Mouse (Mus musculus): ENCODE data around the gene Tbc1d22a. TPM values are rescaled to one million over a fixed set of nuclear protein-coding genes. Genes with fewer than 3 reads are reported as not detected.

Tbc1d22a gene
- polyA plus RNA-seq, 1 experiment: 16.3 TPM

GRCm38 (mm10) chr15:86520201-86520600, 305.9 kb downstream of the Tbc1d22a start:
- H3K4me1 ChIP-seq (ENCODE audit: control insufficient read depth, insufficient read depth, low read length): no peaks in the 10 kb centered on the region
- H3K4me3 ChIP-seq (replicated peaks; ENCODE audit: control insufficient read depth, low read depth, low read length): no peak overlapping the region
- no peak for TF ChIP-seq CTCF (IDR thresholded peaks at IDR 0.05; ENCODE audit: control insufficient read depth, insufficient read depth, low read length)
- no peak for TF ChIP-seq POLR2A (IDR thresholded peaks at IDR 0.05; ENCODE audit: borderline replicate concordance, control insufficient read depth, low read depth, low read length)
- no peak overlapping the region for H3K27ac ChIP-seq (ENCODE audit: control insufficient read depth, insufficient read depth, low read depth, low read length, poor library complexity)
- 80% methylated on average over 4 of the region's 4 CpGs for WGBS

GRCm38 (mm10) chr15:86535356-86535755, 321.1 kb downstream of the Tbc1d22a start:
- no peaks in the 10 kb centered on the region for H3K4me1 ChIP-seq (ENCODE audit: control insufficient read depth, insufficient read depth, low read length)
- 74% methylated on average over 6 of the region's 6 CpGs for WGBS
- no peak overlapping the region for H3K4me3 ChIP-seq (replicated peaks; ENCODE audit: control insufficient read depth, low read depth, low read length)
- TF ChIP-seq POLR2A (IDR thresholded peaks at IDR 0.05; ENCODE audit: borderline replicate concordance, control insufficient read depth, low read depth, low read length): no peak
- H3K27ac ChIP-seq (ENCODE audit: control insufficient read depth, insufficient read depth, low read depth, low read length, poor library complexity): no peak overlapping the region

GRCm38 (mm10) chr15:86542371-86542770, 328.1 kb downstream of the Tbc1d22a start:
- Histone ChIP-seq H3K4me1 (ENCODE audit: control insufficient read depth, insufficient read depth, low read length) (no peaks in the 10 kb centered on the region), H3K27ac (ENCODE audit: control insufficient read depth, insufficient read depth, low read depth, low read length, poor library complexity) (no peak overlapping the region), H3K4me3 (replicated peaks; ENCODE audit: control insufficient read depth, low read depth, low read length) (no peak overlapping the region)
- WGBS: 74% methylated on average over 3 of the region's 3 CpGs
- TF ChIP-seq POLR2A (IDR thresholded peaks at IDR 0.05; ENCODE audit: borderline replicate concordance, control insufficient read depth, low read depth, low read length) (no peak), CTCF (IDR thresholded peaks at IDR 0.05; ENCODE audit: control insufficient read depth, insufficient read depth, low read length) (no peak)

- H3K27ac ChIP-seq (ENCODE audit: control insufficient read depth, insufficient read depth, low read depth, low read length, poor library complexity): no peak overlapping the region
- no peak overlapping the region for H3K4me3 ChIP-seq (replicated peaks; ENCODE audit: control insufficient read depth, low read depth, low read length)
- TF ChIP-seq CTCF (IDR thresholded peaks at IDR 0.05; ENCODE audit: control insufficient read depth, insufficient read depth, low read length) (no peak), POLR2A (IDR thresholded peaks at IDR 0.05; ENCODE audit: borderline replicate concordance, control insufficient read depth, low read depth, low read length) (no peak)
- WGBS: 87% methylated on average over 1 of the region's 1 CpGs
- H3K4me1 ChIP-seq (ENCODE audit: control insufficient read depth, insufficient read depth, low read length): no peaks in the 10 kb centered on the region
Observed at GRCm38 (mm10) chr15:86544122-86544795, 330.0 kb downstream of the Tbc1d22a start.

Other genes starting within 250 kb of the Tbc1d22a start
- gene Celsr1, start 180.7 kb upstream of the Tbc1d22a start, polyA plus RNA-seq (2011; ENCODE audit: insufficient read depth, insufficient read length, low replicate concordance, missing spikeins): 1.3 and 4.2 TPM in 2 replicates
- gene Gramd4, start 156.8 kb upstream of the Tbc1d22a start, polyA plus RNA-seq (2011; ENCODE audit: insufficient read depth, insufficient read length, low replicate concordance, missing spikeins): 14.1 and 20.7 TPM in 2 replicates
- 23.0 and 42.5 TPM in 2 replicates for gene Cerk, start 28.3 kb upstream of the Tbc1d22a start, polyA plus RNA-seq (2011; ENCODE audit: insufficient read depth, insufficient read length, low replicate concordance, missing spikeins)

Data from bone marrow, adult 2 months (tissue).